Mouse (Mus musculus) CH12.LX (cell line): Measurements from ENCODE around the gene Ctnnd1. TPM values are rescaled to one million over a fixed set of nuclear protein-coding genes. Genes with fewer than 3 reads are reported as not detected.

Experiments
- DNase-seq: peaks from one replicate; pipeline ENCODE4 v3.0.0-alpha.2; 2013; ENCODE audit errors: extremely low read depth
- H3K27ac ChIP-seq: 2 replicates; pipeline ENCODE4 v1.5.1; 2012; ENCODE audit warnings: low read depth, mild to moderate bottlenecking, control low read depth, moderate library complexity; ENCODE audit not compliant: insufficient read depth
- H3K27me3 ChIP-seq: replicated peaks from 2 replicates; pipeline ENCODE3; 2012; ENCODE audit warnings: inconsistent platforms
- H3K36me3 ChIP-seq, 2 experiments: replicated peaks in 1 of 2; 2 replicates each; pipeline versions ENCODE3 to v1.6.1; 2012; ENCODE audit warnings: inconsistent platforms in 1 of 2, low read length in 1 of 2, mild to moderate bottlenecking in 1 of 2, mixed read lengths in 1 of 2, moderate library complexity in 1 of 2; ENCODE audit not compliant: control insufficient read depth in 1 of 2, insufficient read depth in 1 of 2
- H3K4me1 ChIP-seq, 2 experiments: 2 replicates each; pipeline ENCODE4 v1.6.1; 2012; ENCODE audit warnings: inconsistent platforms in 1 of 2, moderate library complexity in 1 of 2; ENCODE audit not compliant: insufficient read depth in 2 of 2, control insufficient read depth in 1 of 2
- H3K4me2 ChIP-seq: 2 replicates; pipeline ENCODE4 v1.6.1; 2012; ENCODE audit warnings: low read depth, mild to moderate bottlenecking, control low read depth; ENCODE audit not compliant: poor library complexity, insufficient read depth, severe bottlenecking
- H3K4me3 ChIP-seq, 3 experiments: fragments of 150-350 bp in 1 of 3; sonication (generic) in 1 of 3; replicated peaks in 1 of 3; 2 replicates each; pipeline versions ENCODE3 to v1.5.1; 2011 to 2012; ENCODE audit warnings: low read depth in 2 of 3, low read length in 2 of 3, mild to moderate bottlenecking in 2 of 3, moderate library complexity in 2 of 3, control low read depth in 1 of 3, improper control_type of control experiment in 1 of 3, inconsistent platforms in 1 of 3, mixed read lengths in 1 of 3; ENCODE audit not compliant: poor library complexity in 1 of 3
- H3K79me2 ChIP-seq: replicated peaks from 2 replicates; pipeline ENCODE4 v1.6.1; 2012; ENCODE audit warnings: mild to moderate bottlenecking, moderate library complexity; ENCODE audit not compliant: control insufficient read depth, poor library complexity, insufficient read depth, severe bottlenecking; ENCODE audit errors: extremely low read depth
- H3K9ac ChIP-seq: 2 replicates; pipeline ENCODE4 v1.6.1; 2012; ENCODE audit warnings: low read depth, mild to moderate bottlenecking, control low read depth, moderate library complexity; ENCODE audit not compliant: insufficient read depth
- H3K9me3 ChIP-seq: replicated peaks from 2 replicates; pipeline ENCODE3; 2012; ENCODE audit warnings: low read length, inconsistent platforms, mixed read lengths
- ELF1 ChIP-seq: IDR thresholded peaks from 2 replicates; pipeline ENCODE4 v1.6.1; 2014; ENCODE audit warnings: low read depth, mild to moderate bottlenecking, inconsistent platforms, low read length, improper control_type of control experiment
- GABPA ChIP-seq: IDR thresholded peaks from 2 replicates; pipeline ENCODE4 v1.6.1; 2012; ENCODE audit warnings: low read depth, low read length, improper control_type of control experiment, inconsistent platforms; ENCODE audit not compliant: insufficient replicate concordance
- HCFC1 ChIP-seq: IDR thresholded peaks from 2 replicates; pipeline ENCODE4 v1.6.1; 2012; ENCODE audit warnings: low read depth, mild to moderate bottlenecking, inconsistent platforms, low read length, improper control_type of control experiment
- JUN ChIP-seq: IDR thresholded peaks from 2 replicates; pipeline ENCODE4 v1.6.1; 2011; ENCODE audit warnings: low read depth, mild to moderate bottlenecking, low read length, improper control_type of control experiment, moderate library complexity; ENCODE audit not compliant: insufficient read depth
- MAX ChIP-seq: IDR thresholded peaks from 2 replicates; pipeline ENCODE4 v1.6.1; 2011; ENCODE audit warnings: low read length, improper control_type of control experiment
- MAZ ChIP-seq: IDR thresholded peaks from 2 replicates; pipeline ENCODE4 v1.6.1; 2012; ENCODE audit warnings: low read depth, mild to moderate bottlenecking, inconsistent platforms, low read length, improper control_type of control experiment, moderate library complexity
- MXI1 ChIP-seq: IDR thresholded peaks from 2 replicates; pipeline ENCODE4 v1.6.1; 2011; ENCODE audit warnings: mild to moderate bottlenecking, low read depth, low read length, improper control_type of control experiment
- NELFE ChIP-seq: IDR thresholded peaks from 2 replicates; pipeline ENCODE4 v1.6.1; 2011; ENCODE audit warnings: low read depth, low read length, improper control_type of control experiment
- PAX5 ChIP-seq: IDR thresholded peaks from 2 replicates; pipeline ENCODE4 v1.6.1; 2012; ENCODE audit warnings: low read length, inconsistent platforms, mixed read lengths
- POLR2AphosphoS2 ChIP-seq: IDR thresholded peaks from 2 replicates; pipeline ENCODE4 v1.6.1; 2011; ENCODE audit warnings: low read depth, low read length, improper control_type of control experiment
- SIN3A ChIP-seq: IDR thresholded peaks from 2 replicates; pipeline ENCODE4 v1.6.1; 2012; ENCODE audit warnings: low read length, improper control_type of control experiment, inconsistent platforms
- TBP ChIP-seq: conservative IDR thresholded peaks from 2 replicates; pipeline ENCODE4 v1.6.1; 2011; ENCODE audit warnings: low read depth, low read length, improper control_type of control experiment
- USF1 ChIP-seq: IDR thresholded peaks from 2 replicates; pipeline ENCODE4 v1.6.1; 2014; ENCODE audit warnings: low read depth, mild to moderate bottlenecking, inconsistent platforms, low read length, improper control_type of control experiment
- ZMIZ1 ChIP-seq: IDR thresholded peaks from 2 replicates; pipeline ENCODE4 v1.6.1; 2012; ENCODE audit warnings: low read depth, mild to moderate bottlenecking, inconsistent platforms, low read length, improper control_type of control experiment
- ZNF384 ChIP-seq: IDR thresholded peaks from 2 replicates; pipeline ENCODE4 v1.6.1; 2012; ENCODE audit warnings: low read depth, low read length, improper control_type of control experiment, inconsistent platforms
- dilution Hi-C: fragments of 300-500 bp; cut with MboI; formaldehyde crosslinking; loops from 2 replicates; pipeline ENCODE4 v1.14.3; 2020; ENCODE audit warnings: low sequenced_read_pairs; ENCODE audit not compliant: extremely low pct_unique_long_range_greater_than_20kb, extremely low pct_ligation_motif_present
- in situ Hi-C: fragments of 300-500 bp; cut with MboI; formaldehyde crosslinking; loops from 3 replicates; pipeline ENCODE4 v1.14.3; 2019; ENCODE audit warnings: low sequenced_read_pairs, low pct_ligation_motif_present, low pct_unique_long_range_greater_than_20kb, mixed read lengths
- polyA plus RNA-seq: library from polyadenylated mRNA; unstranded; fragments of >175 nt; gene quantifications from 2 replicates; pipeline ENCODE4 v1.2.1, GENCODE M21; 2012; ENCODE audit warnings: low read depth; ENCODE audit not compliant: insufficient read length
- total RNA-seq, 2 experiments: library from RNA; depleted of rRNA; stranded (reverse); fragments of 300-350 nt in 1 of 2; fragments of >200 nt in 1 of 2; gene quantifications; 2 replicates each; pipeline ENCODE4 v1.2.3; 2012 to 2014

Ctnnd1 gene
- total and polyA plus RNA-seq, 3 experiments: 0.38 to 2.8 (median 1.2) TPM

- no peaks in the 10 kb centered on the region for H3K9me3 ChIP-seq
- H3K4me2 ChIP-seq: no peak overlapping the region
- dilution Hi-C loops: no loop called here
- H3K27ac ChIP-seq: no peak overlapping the region
- H3K4me1 ChIP-seq: 0 out of 4 replicates have a peak, but pooled peaks cover 0 to 3% of the 10 kb centered on the region in 2 experiments
- DNase-seq: no peak
- H3K9ac ChIP-seq: no peak overlapping the region
- H3K4me3 ChIP-seq: no peak overlapping the region
- H3K27me3 ChIP-seq: no peaks in the 10 kb centered on the region
- no peaks in the 10 kb centered on the region for H3K36me3 ChIP-seq
- in situ Hi-C loops: no loop called here
- no peaks in the 10 kb centered on the region for H3K79me2 ChIP-seq
- no peak for TF ChIP-seq HCFC1
- no peak for TF ChIP-seq JUN
- peak; percentile 40; the same call in 1 of the 2 replicates for TF ChIP-seq ZNF384
These were observed 13.0 kb downstream of the Ctnnd1 start for GRCm38 (mm10) chr2:84637452-84638165.

DNA sequence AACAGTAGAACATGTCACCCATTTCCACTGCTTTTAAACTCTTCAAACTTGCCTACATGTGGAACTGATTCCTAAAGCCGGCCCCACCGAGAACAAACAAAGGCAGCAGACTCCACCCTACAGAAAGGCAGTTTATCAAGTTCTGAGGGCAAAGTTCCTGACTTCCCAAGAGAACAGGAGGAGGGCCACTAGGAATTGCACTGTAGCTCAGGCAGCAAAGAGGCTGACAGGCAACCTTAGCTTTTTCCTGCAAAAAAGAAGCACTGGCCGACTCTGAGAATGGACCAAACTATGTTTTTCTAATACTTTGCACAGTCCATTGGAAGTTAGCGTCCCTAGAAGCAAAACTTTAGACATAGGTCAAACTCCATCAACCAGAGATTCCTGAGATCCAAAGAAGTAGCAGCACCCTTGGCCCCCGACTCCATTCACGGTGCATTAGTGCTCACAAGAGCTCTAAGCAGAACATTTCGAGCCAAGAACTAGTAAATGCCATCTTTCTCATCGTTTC, 14.3 kb downstream of the Ctnnd1 start:
- H3K79me2 ChIP-seq: no peaks in the 10 kb centered on the region
- dilution Hi-C loops (no loop called here), in situ Hi-C loops (no loop called here)
- no peak for TF ChIP-seq MAX
- TF ChIP-seq NELFE: no peak
- no peak for TF ChIP-seq ZMIZ1
- no peak for TF ChIP-seq PAX5
- TF ChIP-seq ZNF384: no peak
- TF ChIP-seq USF1: no peak
- TF ChIP-seq POLR2AphosphoS2: no peak
- TF ChIP-seq ELF1: no peak
- no peak for TF ChIP-seq MAZ
- TF ChIP-seq TBP: no peak
- TF ChIP-seq SIN3A: no peak
- TF ChIP-seq GABPA: no peak
- no peak for TF ChIP-seq MXI1
- no peak for DNase-seq
- H3K9ac ChIP-seq: no peak overlapping the region
- no peak overlapping the region for H3K4me2 ChIP-seq
- no peaks in the 10 kb centered on the region for H3K36me3 ChIP-seq
- no peaks in the 10 kb centered on the region for H3K9me3 ChIP-seq
- H3K4me3 ChIP-seq: no peak overlapping the region
- 0 out of 4 replicates have a peak, but pooled peaks cover 0 to 3% of the 10 kb centered on the region in 2 experiments for H3K4me1 ChIP-seq
- H3K27ac ChIP-seq: no peak overlapping the region
- H3K27me3 ChIP-seq: no peaks in the 10 kb centered on the region
